Mouse (Mus musculus): Measurements from ENCODE around the gene Tmc4. TPM values are rescaled to one million over a fixed set of nuclear protein-coding genes. Genes with fewer than 3 reads are reported as not detected.
"Not testable (repeated sequence)": the region's sequence is repeated elsewhere in the genome, so short reads cannot be mapped to it uniquely, and the experiment has no call there.

The Tmc4 gene
- polyA plus RNA-seq, 1 experiment from 2014 or later: 4.3 TPM

DNA sequence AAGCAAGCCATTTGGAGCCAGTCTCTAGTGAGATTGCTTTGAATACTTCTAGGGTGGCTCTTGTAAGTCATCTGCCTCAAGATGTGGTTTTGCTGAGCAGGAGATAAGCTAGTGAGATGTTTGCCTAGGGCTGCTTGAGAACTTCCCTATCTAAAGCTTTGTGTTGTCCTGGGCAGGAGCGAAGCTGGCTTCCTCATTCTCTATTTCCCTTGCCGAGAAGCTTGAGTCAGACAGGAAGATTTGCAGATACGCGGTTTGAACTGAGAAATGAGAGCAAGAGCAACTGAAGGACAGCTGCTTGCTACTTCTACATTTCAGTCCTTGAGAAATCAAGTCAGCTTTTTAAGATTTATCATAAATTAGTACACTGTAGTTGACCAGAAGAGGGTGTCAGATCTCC is 29.7 kb upstream of the Tmc4 start:
- peaks cover 4% of the 10 kb centered on the region; the same call in 1 of the 2 replicates for H3K36me3 ChIP-seq (replicated peaks; ENCODE audit: control insufficient read depth, insufficient read depth, low read depth, low read length)
- ATAC-seq (replicated peaks; ENCODE audit: insufficient number of reproducible peaks, low FRiP score, low TSS enrichment, low read depth): no peak
- no peaks in the 10 kb centered on the region for H3K9me3 ChIP-seq (replicated peaks; ENCODE audit: control insufficient read depth, low read length)
- no peak overlapping the region; the same call in 1 of the 2 replicates for H3K4me2 ChIP-seq (ENCODE audit: low read depth, low read length)
- peaks cover 4% of the 10 kb centered on the region; the same call in 1 of the 2 replicates for H3K4me1 ChIP-seq (ENCODE audit: control insufficient read depth, insufficient read depth, low read length)
- no peak overlapping the region for H3K27ac ChIP-seq (replicated peaks; ENCODE audit: low read depth, low read length)
- no peaks in the 10 kb centered on the region for H3K27me3 ChIP-seq (ENCODE audit: control insufficient read depth, insufficient read depth, low read length)
- WGBS: 67% methylated on average over 4 of the region's 4 CpGs
- H3K9ac ChIP-seq (replicated peaks; ENCODE audit: low read length): 0 out of 2 replicates have a peak overlapping the region, but pooled peaks have one; percentile 18
- H3K4me3 ChIP-seq (ENCODE audit: low read depth, low read length): no peak overlapping the region
- no peak for DNase-seq (ENCODE audit: low spot score)

DNA sequence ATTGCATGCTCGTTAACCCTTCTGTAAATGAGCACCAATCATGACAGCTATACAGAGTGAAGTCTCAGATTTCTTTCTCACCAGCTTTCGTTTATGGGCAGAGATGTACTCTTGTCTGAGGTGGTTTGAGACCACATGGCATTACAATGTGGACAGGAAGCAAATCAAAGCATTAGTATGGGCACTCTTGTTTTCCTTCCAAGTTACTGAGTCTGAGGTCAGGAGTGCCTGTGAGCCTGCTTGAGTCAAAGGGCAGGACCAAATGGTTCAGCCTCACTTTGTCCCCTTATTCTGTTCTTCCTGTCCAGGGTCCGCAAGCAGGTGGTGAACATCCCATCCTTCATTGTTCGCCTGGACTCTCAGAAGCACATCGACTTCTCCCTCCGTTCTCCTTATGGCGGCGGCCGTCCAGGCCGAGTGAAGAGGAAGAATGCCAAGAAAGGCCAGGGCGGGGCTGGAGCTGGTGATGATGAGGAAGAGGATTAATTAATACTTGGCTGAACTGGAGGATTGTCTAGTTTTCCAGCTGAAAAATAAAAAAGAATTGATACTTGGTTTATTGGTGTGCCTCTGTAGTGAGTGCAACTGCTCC is 29.1 kb upstream of the Tmc4 start:
- H3K36me3 ChIP-seq (replicated peaks; ENCODE audit: control insufficient read depth, insufficient read depth, low read depth, low read length): peaks cover 4% of the 10 kb centered on the region; the same call in 1 of the 2 replicates
- peaks cover 4% of the 10 kb centered on the region; the same call in 1 of the 2 replicates for H3K4me1 ChIP-seq (ENCODE audit: control insufficient read depth, insufficient read depth, low read length)
- WGBS: 62% methylated on average over 11 of the region's 11 CpGs
- peak overlapping the region; percentile 83 for H3K4me2 ChIP-seq (ENCODE audit: low read depth, low read length)
- H3K9me3 ChIP-seq (replicated peaks; ENCODE audit: control insufficient read depth, low read length): no peaks in the 10 kb centered on the region
- ATAC-seq (replicated peaks; ENCODE audit: insufficient number of reproducible peaks, low FRiP score, low TSS enrichment, low read depth) (no peak), DNase-seq (ENCODE audit: low spot score) (no peak)
- no peaks in the 10 kb centered on the region for H3K27me3 ChIP-seq (ENCODE audit: control insufficient read depth, insufficient read depth, low read length)
- no peak overlapping the region; the same call in 1 of the 2 replicates for H3K27ac ChIP-seq (replicated peaks; ENCODE audit: low read depth, low read length)
- peak overlapping the region; percentile 70 for H3K9ac ChIP-seq (replicated peaks; ENCODE audit: low read length)
- H3K4me3 ChIP-seq (ENCODE audit: low read depth, low read length): peak overlapping the region; percentile 62

DNA sequence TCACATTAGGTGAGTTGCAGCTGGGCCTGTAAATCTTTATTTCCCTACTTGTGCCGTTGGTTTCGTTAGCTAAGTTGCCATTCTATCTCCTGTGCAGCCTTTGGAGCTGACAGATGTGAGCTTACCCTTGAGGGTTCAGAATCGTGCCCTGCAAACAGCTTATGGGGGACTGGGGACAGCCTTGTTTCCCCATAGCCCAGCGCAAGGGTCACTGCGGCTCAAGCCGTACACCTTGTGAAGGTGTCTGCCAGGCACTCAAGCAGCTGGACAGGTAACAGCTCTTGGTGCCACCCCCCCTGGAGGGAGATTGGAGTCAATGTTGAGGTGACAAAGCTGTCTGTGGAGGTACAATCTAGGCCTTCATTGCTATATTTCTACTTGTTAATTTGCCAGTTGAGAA is 28.6 kb upstream of the Tmc4 start:
- peak overlapping the region; percentile 83 for H3K4me2 ChIP-seq (ENCODE audit: low read depth, low read length)
- peak overlapping the region; percentile 70 for H3K9ac ChIP-seq (replicated peaks; ENCODE audit: low read length)
- H3K27me3 ChIP-seq (ENCODE audit: control insufficient read depth, insufficient read depth, low read length): no peaks in the 10 kb centered on the region
- peaks cover 4% of the 10 kb centered on the region; the same call in 1 of the 2 replicates for H3K36me3 ChIP-seq (replicated peaks; ENCODE audit: control insufficient read depth, insufficient read depth, low read depth, low read length)
- DNase-seq (ENCODE audit: low spot score): no peak
- peak overlapping the region; percentile 62 for H3K4me3 ChIP-seq (ENCODE audit: low read depth, low read length)
- 34% methylated on average over 6 of the region's 6 CpGs for WGBS
- peaks cover 4% of the 10 kb centered on the region; the same call in 1 of the 2 replicates for H3K4me1 ChIP-seq (ENCODE audit: control insufficient read depth, insufficient read depth, low read length)
- no peaks in the 10 kb centered on the region for H3K9me3 ChIP-seq (replicated peaks; ENCODE audit: control insufficient read depth, low read length)
- peak overlapping the region; percentile 35; the same call in 1 of the 2 replicates for H3K27ac ChIP-seq (replicated peaks; ENCODE audit: low read depth, low read length)
- no peak for ATAC-seq (replicated peaks; ENCODE audit: insufficient number of reproducible peaks, low FRiP score, low TSS enrichment, low read depth)

DNA sequence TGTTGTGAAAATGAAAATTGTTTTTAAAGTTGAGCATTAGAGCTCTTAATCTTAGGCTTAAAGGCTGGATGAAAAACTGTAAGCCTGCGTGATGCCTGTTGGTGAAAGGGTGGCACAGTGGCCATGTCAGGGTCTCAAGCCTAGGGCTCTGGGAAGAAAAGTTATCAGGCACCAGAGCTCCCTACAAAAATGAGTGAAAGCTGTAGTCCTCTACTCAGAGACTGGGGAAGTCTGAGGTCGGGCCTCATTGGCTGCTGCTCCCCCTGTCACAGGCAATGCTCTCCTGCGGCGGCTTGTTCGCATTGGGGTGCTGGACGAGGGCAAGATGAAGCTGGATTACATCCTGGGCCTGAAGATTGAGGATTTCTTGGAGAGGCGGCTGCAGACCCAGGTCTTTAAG is 28.1 kb upstream of the Tmc4 start:
- not testable (repeated sequence) for H3K27ac ChIP-seq (replicated peaks; ENCODE audit: low read depth, low read length); DNase-seq (ENCODE audit: low spot score); H3K9me3 ChIP-seq (replicated peaks; ENCODE audit: control insufficient read depth, low read length); H3K27me3 ChIP-seq (ENCODE audit: control insufficient read depth, insufficient read depth, low read length); ATAC-seq (replicated peaks; ENCODE audit: insufficient number of reproducible peaks, low FRiP score, low TSS enrichment, low read depth); H3K4me1 ChIP-seq (ENCODE audit: control insufficient read depth, insufficient read depth, low read length); H3K36me3 ChIP-seq (replicated peaks; ENCODE audit: control insufficient read depth, insufficient read depth, low read depth, low read length)
- H3K4me3 ChIP-seq (ENCODE audit: low read depth, low read length): peak overlapping the region; percentile 62
- peak overlapping the region; percentile 83 for H3K4me2 ChIP-seq (ENCODE audit: low read depth, low read length)
- WGBS: 5% methylated on average over 6 of the region's 7 CpGs
- peak overlapping the region; percentile 70 for H3K9ac ChIP-seq (replicated peaks; ENCODE audit: low read length)

DNA sequence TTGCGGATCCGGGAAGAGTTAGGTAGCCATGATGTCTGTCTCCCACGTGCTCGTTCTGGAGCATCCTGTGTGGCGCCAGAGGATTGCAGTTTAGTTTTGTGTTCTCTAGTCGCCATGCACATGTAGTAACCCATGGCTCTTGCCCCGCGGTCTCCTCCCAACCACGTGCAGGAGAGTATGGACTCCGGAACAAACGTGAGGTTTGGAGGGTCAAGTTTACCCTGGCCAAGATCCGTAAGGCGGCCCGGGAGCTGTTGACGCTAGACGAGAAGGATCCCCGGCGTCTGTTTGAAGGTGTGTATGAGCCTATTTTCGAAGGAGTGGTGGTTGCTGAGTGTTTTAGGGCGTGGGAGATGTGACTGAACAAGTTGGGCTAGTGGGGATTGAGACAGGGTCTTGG is 27.1 kb upstream of the Tmc4 start:
- H3K36me3 ChIP-seq (replicated peaks; ENCODE audit: control insufficient read depth, insufficient read depth, low read depth, low read length): peaks cover 4% of the 10 kb centered on the region
- H3K27me3 ChIP-seq (ENCODE audit: control insufficient read depth, insufficient read depth, low read length): no peaks in the 10 kb centered on the region
- H3K4me3 ChIP-seq (ENCODE audit: low read depth, low read length): peak overlapping the region; percentile 62
- ATAC-seq (replicated peaks; ENCODE audit: insufficient number of reproducible peaks, low FRiP score, low TSS enrichment, low read depth) (peak; percentile 31; the same call in 1 of the 2 replicates), DNase-seq (ENCODE audit: low spot score) (no peak)
- H3K9ac ChIP-seq (replicated peaks; ENCODE audit: low read length): peak overlapping the region; percentile 70
- peak overlapping the region; percentile 83 for H3K4me2 ChIP-seq (ENCODE audit: low read depth, low read length)
- H3K9me3 ChIP-seq (replicated peaks; ENCODE audit: control insufficient read depth, low read length): no peaks in the 10 kb centered on the region
- H3K4me1 ChIP-seq (ENCODE audit: control insufficient read depth, insufficient read depth, low read length): peaks cover 4% of the 10 kb centered on the region; the same call in 1 of the 2 replicates
- WGBS: 1% methylated on average over 20 of the region's 20 CpGs
- peak overlapping the region; percentile 53 for H3K27ac ChIP-seq (replicated peaks; ENCODE audit: low read depth, low read length)

DNA sequence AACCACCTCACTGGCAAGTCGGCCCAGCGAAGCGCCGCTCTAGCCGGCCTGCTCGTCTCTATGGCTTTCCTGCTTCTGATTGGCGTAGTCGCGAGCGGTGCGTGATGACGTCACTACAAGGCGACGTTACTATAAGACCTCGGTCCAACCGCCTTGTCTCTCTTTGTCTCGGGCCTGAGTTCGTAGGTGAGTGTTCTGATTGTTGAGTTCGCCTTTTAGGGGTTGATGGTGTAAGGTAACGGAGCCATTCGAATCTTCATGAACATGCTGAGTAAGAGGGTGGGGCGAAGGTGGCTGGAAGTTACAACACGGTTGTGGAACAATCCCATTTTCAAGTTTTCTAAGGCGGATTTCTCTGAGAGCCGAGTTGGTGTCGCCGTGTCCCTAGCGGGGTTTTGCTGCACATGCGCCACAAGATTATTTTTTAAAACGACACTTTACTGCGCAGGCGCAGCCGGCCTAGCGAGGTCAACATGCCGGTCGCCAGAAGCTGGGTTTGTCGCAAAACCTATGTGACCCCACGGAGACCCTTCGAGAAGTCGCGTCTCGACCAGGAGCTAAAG is 26.6 kb upstream of the Tmc4 start, which contains the start of gene Rps9:
TSS of gene Rps9 (plus strand) at position 115 of the 563 bp plus-strand sequence.
- peak; percentile 87 for ATAC-seq (replicated peaks; ENCODE audit: insufficient number of reproducible peaks, low FRiP score, low TSS enrichment, low read depth)
- H3K36me3 ChIP-seq (replicated peaks; ENCODE audit: control insufficient read depth, insufficient read depth, low read depth, low read length): peaks cover 4% of the 10 kb centered on the region
- WGBS: under 1% methylated on average over 42 of the region's 42 CpGs

DNA sequence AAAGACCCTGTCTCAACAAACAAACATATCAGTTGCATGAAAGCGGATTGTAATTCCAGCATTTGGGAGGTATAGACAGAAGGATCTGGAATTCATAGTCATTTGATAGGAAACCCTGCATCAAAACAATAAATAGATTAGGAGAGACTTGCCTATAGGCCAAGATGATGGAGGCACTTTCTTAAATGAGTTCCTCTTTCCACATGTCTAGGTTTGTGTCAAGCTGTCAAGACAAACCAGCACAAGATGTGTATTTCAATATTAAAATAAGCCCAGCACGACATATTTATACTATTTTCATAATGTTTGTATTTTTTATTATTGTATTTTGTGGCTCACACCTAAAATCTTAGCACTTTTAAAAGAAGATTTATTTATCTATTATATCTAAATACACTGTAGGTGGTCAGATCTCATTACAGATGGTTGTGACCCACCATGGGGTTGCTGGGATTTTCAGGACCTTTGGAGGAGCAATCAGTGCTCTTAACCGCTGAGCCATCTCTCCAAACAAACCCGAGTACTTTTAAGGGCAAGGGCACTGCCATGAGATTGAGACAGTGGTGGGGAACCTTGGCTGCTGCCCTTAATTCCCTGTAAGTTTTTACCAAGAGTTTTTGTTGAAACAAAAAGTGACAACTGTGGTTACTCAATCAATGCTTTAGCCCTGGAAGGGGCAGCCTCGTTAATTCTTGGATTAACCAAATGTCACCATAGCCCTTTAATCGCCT is 26.0 kb upstream of the Tmc4 start:
- Histone ChIP-seq H3K27ac (replicated peaks; ENCODE audit: low read depth, low read length) (0 out of 2 replicates have a peak overlapping the region, but pooled peaks have one; percentile 53), H3K4me3 (ENCODE audit: low read depth, low read length) (peak overlapping the region; percentile 62), H3K27me3 (ENCODE audit: control insufficient read depth, insufficient read depth, low read length) (no peaks in the 10 kb centered on the region), H3K9me3 (replicated peaks; ENCODE audit: control insufficient read depth, low read length) (no peaks in the 10 kb centered on the region), H3K9ac (replicated peaks; ENCODE audit: low read length) (peak overlapping the region; percentile 70), H3K4me2 (ENCODE audit: low read depth, low read length) (peak overlapping the region; percentile 37), H3K36me3 (replicated peaks; ENCODE audit: control insufficient read depth, insufficient read depth, low read depth, low read length) (peaks cover 4% of the 10 kb centered on the region), H3K4me1 (ENCODE audit: control insufficient read depth, insufficient read depth, low read length) (peaks cover 4% of the 10 kb centered on the region; the same call in 1 of the 2 replicates)
- DNase-seq (ENCODE audit: low spot score) (no peak), ATAC-seq (replicated peaks; ENCODE audit: insufficient number of reproducible peaks, low FRiP score, low TSS enrichment, low read depth) (peak; percentile 45)
- 19% methylated on average over 6 of the region's 6 CpGs for WGBS

More for the DNA sequence above, 26.6 kb upstream of the Tmc4 start, which contains the start of gene Rps9:
- Histone ChIP-seq H3K4me1 (ENCODE audit: control insufficient read depth, insufficient read depth, low read length) (peaks cover 4% of the 10 kb centered on the region; the same call in 1 of the 2 replicates), H3K9ac (replicated peaks; ENCODE audit: low read length) (peak within 1 kb of the TSS; percentile 70), H3K27ac (replicated peaks; ENCODE audit: low read depth, low read length) (peak within 1 kb of the TSS; percentile 53), H3K27me3 (ENCODE audit: control insufficient read depth, insufficient read depth, low read length) (no peaks in the 10 kb centered on the region), H3K4me3 (ENCODE audit: low read depth, low read length) (peak within 1 kb of the TSS; percentile 62), H3K9me3 (replicated peaks; ENCODE audit: control insufficient read depth, low read length) (no peaks in the 10 kb centered on the region), H3K4me2 (ENCODE audit: low read depth, low read length) (peak within 1 kb of the TSS; percentile 83)
- DNase-seq (ENCODE audit: low spot score): peak; percentile 98

All from embryonic facial prominence, embryonic 11.5 days (tissue).